Mouse (Mus musculus) cerebellum, adult 9-10 months (tissue): ENCODE data around the gene Mipol1.
"Not testable (repeated sequence)": the region's sequence is repeated elsewhere in the genome, so short reads cannot be mapped to it uniquely, and the experiment has no call there.

Experiments
- DNase-seq: peaks from one replicate; pipeline ENCODE4 v3.0.0; 2022

The Mipol1 gene

GRCm38 (mm10) chr12:57230192-57230706, at the start of gene Mipol1, which contains the start of gene Prps1l3:
TSS of gene Mipol1 (plus strand) at chr12:57230427.
TSS of gene Prps1l3 (plus strand) at chr12:57230412.
- DNase-seq, result peak; percentile 88

GRCm38 (mm10) chr12:57184401-57185147, 45.7 kb upstream of the Mipol1 start:
- no peak for DNase-seq

- no peak for DNase-seq
Observed at GRCm38 (mm10) chr12:57185475-57185874, 44.8 kb upstream of the Mipol1 start.

GRCm38 (mm10) chr12:57186126-57186525, 44.1 kb upstream of the Mipol1 start:
- DNase-seq, result no peak

GRCm38 (mm10) chr12:57187032-57187431, 43.2 kb upstream of the Mipol1 start:
- no peak for DNase-seq

GRCm38 (mm10) chr12:57194609-57195008, 35.6 kb upstream of the Mipol1 start:
- DNase-seq, result peak; percentile 17

GRCm38 (mm10) chr12:57196286-57196607, 34.0 kb upstream of the Mipol1 start:
- no peak for DNase-seq

- no peak for DNase-seq
Observed at GRCm38 (mm10) chr12:57196608-57197362, 33.4 kb upstream of the Mipol1 start.

- DNase-seq, result no peak
Observed at GRCm38 (mm10) chr12:57197363-57198026, 32.7 kb upstream of the Mipol1 start, which contains the start of gene Slc25a21. TSS of gene Slc25a21 (minus strand) at chr12:57197472.

GRCm38 (mm10) chr12:57198269-57198668, 32.0 kb upstream of the Mipol1 start:
- no peak for DNase-seq

- no peak for DNase-seq
Observed at GRCm38 (mm10) chr12:57199427-57199826, 30.8 kb upstream of the Mipol1 start.

GRCm38 (mm10) chr12:57201901-57202300, 28.3 kb upstream of the Mipol1 start:
- DNase-seq, result no peak

- no peak for DNase-seq
Observed at GRCm38 (mm10) chr12:57204276-57204851, 25.9 kb upstream of the Mipol1 start.

- peak; percentile 36 for DNase-seq
Observed at GRCm38 (mm10) chr12:57211353-57212311, 18.6 kb upstream of the Mipol1 start.

GRCm38 (mm10) chr12:57212463-57212862, 17.8 kb upstream of the Mipol1 start:
- DNase-seq, result not testable (repeated sequence)

GRCm38 (mm10) chr12:57226411-57226810, 3.8 kb upstream of the Mipol1 start:
- DNase-seq, result no peak

GRCm38 (mm10) chr12:57227776-57228175, 2.5 kb upstream of the Mipol1 start:
- DNase-seq, result no peak

GRCm38 (mm10) chr12:57229703-57230102, 524 bp upstream of the Mipol1 start:
- no peak for DNase-seq

GRCm38 (mm10) chr12:57231085-57231875, 1.1 kb downstream of the Mipol1 start:
- peak; percentile 47 for DNase-seq

- no peak for DNase-seq
Observed at GRCm38 (mm10) chr12:57233386-57233785, 3.2 kb downstream of the Mipol1 start.
